ENCODE assay signal across 8 mouse cellular contexts in genomic region chr3:79516099-79516920, GRCm38 (mm10). TPM values are rescaled to one million over a fixed set of nuclear protein-coding genes. Genes with fewer than 3 reads are reported as not detected.
A peak's percentile ranks its signal among the peaks of the same experiment; 100 is the strongest.
DNase-seq lines count a peak whose midpoint lies in the region; ATAC-seq and TF ChIP-seq lines count a peak whose summit lies in the region.
"Had no signal": no experiment of that assay in that cellular context is flagged by ENCODE, and none has a peak within 500 bp of the region (broad histone marks: within the 10 kb centered on the region; RNA-seq: fewer than 3 reads in every experiment).

No protein-coding gene starts in this region.

- H3K9me3 ChIP-seq in heart, embryonic 12.5 days (replicated peaks), result no peaks in the 10 kb centered on the region

- no peaks in the 10 kb centered on the region for H3K27me3 ChIP-seq in heart, embryonic 12.5 days (replicated peaks)

- no peak overlapping the region for H3K9ac ChIP-seq in heart, embryonic 12.5 days

- DNase-seq in lung, postnatal 10 days, result peak; percentile 30
- DNase-seq in lung, adult 2 months, result no peak
- DNase-seq in cerebellum, adult 9-10 months, result peak; percentile 86
- DNase-seq in retina, embryonic 14.5 days (ENCODE audit: low spot score), result peak; percentile 29
- no peak for DNase-seq in urinary bladder, postnatal 10 days (ENCODE audit: low spot score)
- no peak for DNase-seq in adrenal gland, adult 8-10 months

- no peak overlapping the region for H3K27ac ChIP-seq in heart, embryonic 12.5 days (ENCODE audit: poor library complexity, severe bottlenecking)
- H3K27ac ChIP-seq: macrophage had no signal

- H3K4me1 ChIP-seq in lung, adult 2 months (ENCODE audit: control insufficient read depth, insufficient read depth, low read length), result peaks cover 26% of the 10 kb centered on the region
- peaks cover 53% of the 10 kb centered on the region for H3K4me1 ChIP-seq in heart, embryonic 12.5 days (replicated peaks)

- H3K4me3 ChIP-seq in lung, adult 2 months (replicated peaks; ENCODE audit: extremely low read depth, low read depth, low read length), result no peak overlapping the region
- 0 out of 2 replicates have a peak overlapping the region, but pooled peaks have one; percentile 3 for H3K4me3 ChIP-seq in heart, embryonic 12.5 days

- ATAC-seq in heart, embryonic 12.5 days (ENCODE audit: insufficient number of reproducible peaks, low FRiP score), result peak; percentile 49; the same call in 1 of the 2 replicates

- 0 out of 2 replicates have a peak, but pooled peaks cover 2% of the 10 kb centered on the region for H3K36me3 ChIP-seq in heart, embryonic 12.5 days

- 56% methylated on average over 14 of the region's 14 CpGs for WGBS in lung, adult 2 months
- 45% methylated on average over 14 of the region's 14 CpGs for WGBS in heart, embryonic 12.5 days

- peak overlapping the region; percentile 42 for H3K4me2 ChIP-seq in heart, embryonic 12.5 days

- TF ChIP-seq POLR2A in lung, adult 2 months (IDR thresholded peaks at IDR 0.05; ENCODE audit: borderline replicate concordance, extremely low read depth, low read depth, low read length), result no peak

- TF ChIP-seq CTCF in lung, adult 2 months (IDR thresholded peaks at IDR 0.05; ENCODE audit: insufficient read depth, low read length), result no peak

RNA-seq across cellular contexts. Expression of gene Fnip2, which starts 51.3 kb away (rescaled TPM):
- 5.7 and 10.2 TPM in 2 replicates for polyA plus RNA-seq in lung, adult 2 months (2012; rRNA removed)
- polyA plus RNA-seq in heart, embryonic 12.5 days (2016; fragmentation: Nextera tagmentation; extraction: Ambion mirVana), result 5.3 and 6.3 TPM in 2 replicates
- total RNA-seq in adrenal gland, adult 8-10 months (2022), result 10 to 100 TPM in 3 of 4 experiments, 1 to 10 TPM in 1; 9.1 to 13.0 (median 10.3) TPM

Comparison
In these comparisons a context has a peak if more than half of its experiments do, and no peak if none do; other contexts are left out.
1. DNase-seq: peak in lung, postnatal 10 days (single experiment), cerebellum, adult 9-10 months (single experiment) and retina, embryonic 14.5 days (single experiment); none in lung, adult 2 months (single experiment), urinary bladder, postnatal 10 days (single experiment) and adrenal gland, adult 8-10 months (single experiment).